In the genomic region with DNA sequence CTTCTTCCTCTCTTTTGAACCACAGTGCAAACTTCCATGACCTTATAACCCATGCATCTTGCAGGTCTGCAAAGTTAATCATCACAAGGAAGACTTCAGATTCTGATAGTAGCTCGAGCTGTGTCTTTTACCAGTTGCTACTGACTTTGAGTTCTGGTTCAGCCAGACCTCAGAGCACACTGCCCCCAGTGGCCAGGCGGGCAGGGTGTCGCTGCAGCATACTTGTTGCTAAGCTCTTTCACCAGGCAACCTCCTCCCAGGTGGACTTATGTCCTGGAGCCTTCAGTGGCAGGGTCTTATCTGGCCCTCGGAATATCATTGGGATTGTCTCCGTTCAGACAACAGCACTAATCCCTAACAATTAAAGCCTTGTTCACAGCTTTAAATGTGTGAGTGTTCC, we compare ENCODE assay signal across 20 mouse cellular contexts.
A peak's percentile ranks its signal among the peaks of the same experiment; 100 is the strongest.
DNase-seq lines count a peak whose midpoint lies in the region; ATAC-seq and TF ChIP-seq lines count a peak whose summit lies in the region.
"Had no signal": no experiment of that assay in that cellular context is flagged by ENCODE, and none has a peak within 500 bp of the region (broad histone marks: within the 10 kb centered on the region; RNA-seq: fewer than 3 reads in every experiment).

No protein-coding gene starts in this region.

- no peak for ATAC-seq in liver, embryonic 11.5 days (replicated peaks; ENCODE audit: low FRiP score)
- ATAC-seq: activated CD4-positive, CD25-positive, alpha-beta regulatory T cell, adult 4 months had no signal

- H3K4me2 ChIP-seq in liver, embryonic 11.5 days = no peak overlapping the region
- H3K4me2 ChIP-seq: embryonic facial prominence, embryonic 12.5 days; heart, embryonic 15.5 days; limb, embryonic 12.5 days; neural tube, embryonic 12.5 days had no signal

- 69% methylated on average over 5 of the region's 5 CpGs for WGBS in liver, adult 2 months
- WGBS in liver, embryonic 11.5 days = 67% methylated on average over 5 of the region's 5 CpGs

- intact Hi-C loops in gastrocnemius, adult 2 months (cut with DNase I) = no loop called here

- H3K9me3 ChIP-seq in liver, embryonic 11.5 days (ENCODE audit: control insufficient read depth, low read length) = no peaks in the 10 kb centered on the region
- H3K9me3 ChIP-seq: embryonic facial prominence, embryonic 12.5 days; heart, embryonic 15.5 days; neural tube, embryonic 12.5 days had no signal

- H3K36me3 ChIP-seq in liver, adult 2 months (ENCODE audit: control insufficient read depth, insufficient read depth, low read length) = no peaks in the 10 kb centered on the region
- no peaks in the 10 kb centered on the region for H3K36me3 ChIP-seq in liver, embryonic 11.5 days (ENCODE audit: control insufficient read depth, insufficient read depth, low read length)
- H3K36me3 ChIP-seq: embryonic facial prominence, embryonic 12.5 days; G1E; heart, embryonic 15.5 days; hindbrain, embryonic 10.5 days; limb, embryonic 12.5 days; neural tube, embryonic 12.5 days had no signal

- no peak overlapping the region for H3K27ac ChIP-seq in gastrocnemius, adult 2 months
- H3K27ac ChIP-seq in liver, adult 2 months (replicated peaks; ENCODE audit: insufficient read depth, low read depth, low read length) = no peak overlapping the region
- H3K27ac ChIP-seq in liver, embryonic 11.5 days (ENCODE audit: low read depth, low read length) = no peak overlapping the region
- H3K27ac ChIP-seq in cortical plate, adult 2 months (ENCODE audit: insufficient read depth, low read length) = no peak overlapping the region
- H3K27ac ChIP-seq: embryonic facial prominence, embryonic 12.5 days; heart, embryonic 15.5 days; hindbrain, embryonic 10.5 days; limb, embryonic 12.5 days; neural tube, embryonic 12.5 days had no signal

- no peak overlapping the region for H3K4me3 ChIP-seq in gastrocnemius, adult 2 months
- no peak overlapping the region for H3K4me3 ChIP-seq in liver, adult 2 months (ENCODE audit: insufficient read depth, low read depth, low read length)
- no peak overlapping the region for H3K4me3 ChIP-seq in liver, embryonic 11.5 days (ENCODE audit: low read depth, low read length)
- no peak overlapping the region for H3K4me3 ChIP-seq in cortical plate, adult 2 months (ENCODE audit: insufficient read depth, low read length)
- H3K4me3 ChIP-seq: embryonic facial prominence, embryonic 12.5 days; heart, embryonic 15.5 days; hindbrain, embryonic 10.5 days; limb, embryonic 12.5 days; megakaryocyte, embryonic 14.5 days; neural tube, embryonic 12.5 days had no signal

- DNase-seq in gastrocnemius, adult 2 months = no peak
- DNase-seq in gastrocnemius, adult 18-20 months (ENCODE audit: low spot score) = no peak
- no peak for DNase-seq in liver, adult 2 months (ENCODE audit: extremely low read depth, low read depth, low spot score)
- DNase-seq in liver, embryonic 11.5 days (ENCODE audit: low spot score) = no peak
- peak; percentile 42 for DNase-seq in ES-CJ7 (ENCODE audit: low read depth, low spot score)
- no peak for DNase-seq in adrenal gland, adult (ENCODE audit: inconsistent age in 2 of 2, low spot score in 1 of 2)
- DNase-seq in left cerebral cortex, adult 18-20 months (ENCODE audit: low spot score in 2 of 2) = no peak
- DNase-seq: B cell, adult 2 months; kidney, postnatal 25 days; right cerebral cortex, postnatal 14 days; thymus, adult 18-20 months had no signal

- TF ChIP-seq CTCF in gastrocnemius, adult 2 months (IDR thresholded peaks at IDR 0.05) = peak; percentile 46
- peak; percentile 51 for TF ChIP-seq CTCF in liver, adult 2 months (IDR thresholded peaks at IDR 0.05; ENCODE audit: low read depth, low read length)
- 0 out of 2 replicates have a peak, but pooled peaks have one; percentile 15 for TF ChIP-seq CTCF in cortical plate, adult 2 months (IDR thresholded peaks at IDR 0.05; ENCODE audit: extremely low read depth, insufficient read depth, low read length)

- H3K4me1 ChIP-seq in liver, adult 2 months (ENCODE audit: control insufficient read depth, insufficient read depth, low read length) = no peaks in the 10 kb centered on the region
- no peaks in the 10 kb centered on the region for H3K4me1 ChIP-seq in liver, embryonic 11.5 days (replicated peaks; ENCODE audit: control insufficient read depth, insufficient read depth, low read length)
- no peaks in the 10 kb centered on the region for H3K4me1 ChIP-seq in cortical plate, adult 2 months (ENCODE audit: control insufficient read depth, insufficient read depth, low read length)
- H3K4me1 ChIP-seq: heart, embryonic 15.5 days; megakaryocyte, embryonic 14.5 days; neural tube, embryonic 12.5 days had no signal

- no peak overlapping the region for H3K9ac ChIP-seq in liver, adult 2 months (ENCODE audit: low read depth, low read length)
- no peak overlapping the region for H3K9ac ChIP-seq in liver, embryonic 11.5 days (ENCODE audit: low read depth, low read length)
- H3K9ac ChIP-seq: embryonic facial prominence, embryonic 12.5 days; heart, embryonic 15.5 days; limb, embryonic 12.5 days; neural tube, embryonic 12.5 days had no signal

- no peaks in the 10 kb centered on the region for H3K79me2 ChIP-seq in liver, adult 2 months (ENCODE audit: control insufficient read depth, insufficient read depth, low read length)

- TF ChIP-seq POLR2A in liver, adult 2 months (IDR thresholded peaks at IDR 0.05; ENCODE audit: extremely low read depth, insufficient read depth, low read length) = no peak
- TF ChIP-seq POLR2A in cortical plate, adult 2 months (IDR thresholded peaks at IDR 0.05; ENCODE audit: extremely low read depth, insufficient read depth, low read length) = no peak

- H3K27me3 ChIP-seq in liver, adult 2 months (ENCODE audit: control insufficient read depth, insufficient read depth, low read length) = no peaks in the 10 kb centered on the region
- no peaks in the 10 kb centered on the region for H3K27me3 ChIP-seq in liver, embryonic 11.5 days (replicated peaks; ENCODE audit: control insufficient read depth, insufficient read depth, low read length)
- H3K27me3 ChIP-seq: embryonic facial prominence, embryonic 12.5 days; heart, embryonic 15.5 days; limb, embryonic 12.5 days; megakaryocyte, embryonic 14.5 days; neural tube, embryonic 12.5 days had no signal
